Mouse (Mus musculus): ENCODE results near the gene Espn. TPM values are rescaled to one million over a fixed set of nuclear protein-coding genes. Genes with fewer than 3 reads are reported as not detected.
A peak's percentile ranks its signal among the peaks of the same experiment; 100 is the strongest.

The Espn gene
- total RNA-seq, 2 experiments from 2014 or later = 0.32 to 0.41 TPM

GRCm38 (mm10) chr4:152158585-152159284, 6.6 kb upstream of the Espn start, which contains the start of gene Hes2:
TSS of gene Hes2 (plus strand) at chr4:152158867.
- intact Hi-C loops (cut with DNase I) = no loop called here
- DNase-seq (ENCODE audit: extremely low spot score in 1 of 2, low spot score in 2 of 2) = no peak

- intact Hi-C loops (cut with DNase I) = no loop called here
Measured at GRCm38 (mm10) chr4:152157779-152158584, 5.8 kb upstream of the Espn start.

GRCm38 (mm10) chr4:152155019-152155418, 2.8 kb upstream of the Espn start:
- intact Hi-C loops (cut with DNase I) = no loop called here
- DNase-seq (ENCODE audit: extremely low spot score in 1 of 2, low spot score in 2 of 2) = no peak

More at GRCm38 (mm10) chr4:152157779-152158584, 5.8 kb upstream of the Espn start:
- no peak for DNase-seq (ENCODE audit: extremely low spot score in 1 of 2, low spot score in 2 of 2)

GRCm38 (mm10) chr4:152153771-152154177, 1.6 kb upstream of the Espn start:
- intact Hi-C loops (cut with DNase I) = no loop called here
- DNase-seq (ENCODE audit: extremely low spot score in 1 of 2, low spot score in 2 of 2) = peak; percentile 59 to 87

- intact Hi-C loops (cut with DNase I) = no loop called here
- DNase-seq (ENCODE audit: extremely low spot score in 1 of 2, low spot score in 2 of 2) = no peak
Measured at GRCm38 (mm10) chr4:152151451-152151965, 663 bp downstream of the Espn start.

DNA sequence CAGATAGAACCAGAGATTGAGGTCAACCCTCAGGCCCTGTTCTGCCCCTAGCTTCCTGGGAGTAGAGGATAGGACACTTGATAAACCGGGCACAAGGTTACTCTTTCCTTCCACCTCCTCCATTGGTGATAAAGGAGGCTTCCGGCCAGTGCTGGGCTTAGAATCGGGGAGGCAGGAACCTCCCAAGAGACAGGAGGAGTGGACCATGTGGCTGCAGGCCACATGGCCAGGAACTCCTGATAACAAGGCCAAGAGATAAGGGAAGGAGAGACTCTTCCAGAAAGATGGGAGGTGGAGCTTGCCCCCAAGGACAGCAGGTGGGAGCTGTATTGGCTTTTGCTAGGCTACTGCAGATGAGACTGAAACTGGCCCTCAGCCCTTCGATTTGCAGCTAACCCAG, 1.6 kb downstream of the Espn start:
- intact Hi-C loops (cut with DNase I) = no loop called here
- DNase-seq (ENCODE audit: extremely low spot score in 1 of 2, low spot score in 2 of 2) = no peak

- DNase-seq (ENCODE audit: extremely low spot score in 1 of 2, low spot score in 2 of 2) = no peak
- intact Hi-C loops (cut with DNase I) = no loop called here
Measured at GRCm38 (mm10) chr4:152146033-152146827, 5.9 kb downstream of the Espn start.

GRCm38 (mm10) chr4:152145473-152145872, 6.7 kb downstream of the Espn start:
- no peak for DNase-seq (ENCODE audit: extremely low spot score in 1 of 2, low spot score in 2 of 2)
- intact Hi-C loops (cut with DNase I) = no loop called here

DNA sequence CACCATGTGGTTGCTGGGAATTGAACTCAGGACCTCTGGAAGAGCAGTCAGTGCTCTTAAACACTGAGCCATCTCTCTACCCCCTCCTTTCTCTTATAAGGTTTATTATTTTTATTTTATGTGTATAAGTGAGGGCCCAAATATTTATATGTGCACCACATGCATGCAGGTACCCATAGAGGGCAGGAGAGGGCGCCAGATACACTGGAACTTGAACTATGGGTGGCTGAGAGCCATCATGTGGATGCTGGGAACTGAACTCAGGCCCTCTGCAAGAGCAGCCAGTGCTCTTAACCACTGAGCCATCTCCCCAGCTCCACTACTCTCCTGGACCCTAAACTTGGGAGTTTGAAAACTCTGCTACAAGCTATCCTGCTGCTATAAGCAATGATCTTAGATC, 8.5 kb downstream of the Espn start:
- intact Hi-C loops (cut with DNase I) = no loop called here
- no peak for DNase-seq (ENCODE audit: extremely low spot score in 1 of 2, low spot score in 2 of 2)

DNA sequence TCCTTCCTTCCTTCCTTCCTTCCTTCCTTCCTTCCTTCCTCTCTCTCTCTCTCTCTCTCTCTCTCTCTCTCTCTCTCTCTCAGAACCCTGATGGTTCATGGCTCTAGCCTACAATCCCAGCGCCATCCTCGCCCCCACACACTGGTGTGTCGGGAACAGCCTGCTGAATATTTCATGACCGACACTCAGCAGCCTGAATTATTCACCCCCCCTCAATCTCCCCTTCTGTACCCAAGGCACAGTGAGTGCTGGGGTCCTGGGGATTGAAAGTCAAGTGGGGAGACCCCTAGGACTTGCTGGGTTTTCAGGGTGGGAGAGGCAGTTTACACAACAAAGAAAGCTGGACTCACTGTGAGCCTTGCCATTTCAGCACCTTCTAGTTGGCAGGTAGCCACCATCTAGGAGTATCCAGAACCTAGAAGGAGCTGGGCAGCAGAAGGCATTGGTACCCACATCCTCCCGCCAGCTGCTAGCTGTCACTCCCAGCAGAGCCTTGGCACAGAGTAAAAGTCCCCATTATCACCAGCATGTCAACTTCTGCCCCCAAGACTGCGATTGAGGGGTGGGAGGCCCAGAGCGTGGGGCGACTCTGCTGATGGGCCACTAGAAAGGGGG, 10.5 kb downstream of the Espn start:
- DNase-seq (ENCODE audit: extremely low spot score in 1 of 2, low spot score in 2 of 2) = no peak
- intact Hi-C loops (cut with DNase I) = no loop called here

DNA sequence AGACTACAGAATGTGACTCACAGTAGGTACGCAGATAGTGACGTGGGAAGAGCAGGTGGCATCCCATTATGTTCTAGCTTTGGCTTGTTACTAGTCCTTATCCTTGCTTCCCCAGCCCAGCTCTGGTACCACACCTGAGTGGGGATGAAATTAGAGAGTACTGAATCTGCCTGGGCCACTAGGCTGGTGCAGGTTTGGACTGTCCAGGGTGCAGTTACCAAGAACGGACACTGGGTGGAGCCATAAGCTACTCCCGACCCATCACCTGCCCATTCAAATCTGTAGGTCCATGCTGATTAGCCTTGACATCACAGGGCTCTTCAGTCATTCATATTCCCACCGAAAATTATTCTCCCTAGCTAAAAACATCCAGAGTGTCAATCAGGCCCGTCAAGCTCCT, 11.7 kb downstream of the Espn start:
- intact Hi-C loops (cut with DNase I) = no loop called here
- DNase-seq (ENCODE audit: extremely low spot score in 1 of 2, low spot score in 2 of 2) = no peak

DNA sequence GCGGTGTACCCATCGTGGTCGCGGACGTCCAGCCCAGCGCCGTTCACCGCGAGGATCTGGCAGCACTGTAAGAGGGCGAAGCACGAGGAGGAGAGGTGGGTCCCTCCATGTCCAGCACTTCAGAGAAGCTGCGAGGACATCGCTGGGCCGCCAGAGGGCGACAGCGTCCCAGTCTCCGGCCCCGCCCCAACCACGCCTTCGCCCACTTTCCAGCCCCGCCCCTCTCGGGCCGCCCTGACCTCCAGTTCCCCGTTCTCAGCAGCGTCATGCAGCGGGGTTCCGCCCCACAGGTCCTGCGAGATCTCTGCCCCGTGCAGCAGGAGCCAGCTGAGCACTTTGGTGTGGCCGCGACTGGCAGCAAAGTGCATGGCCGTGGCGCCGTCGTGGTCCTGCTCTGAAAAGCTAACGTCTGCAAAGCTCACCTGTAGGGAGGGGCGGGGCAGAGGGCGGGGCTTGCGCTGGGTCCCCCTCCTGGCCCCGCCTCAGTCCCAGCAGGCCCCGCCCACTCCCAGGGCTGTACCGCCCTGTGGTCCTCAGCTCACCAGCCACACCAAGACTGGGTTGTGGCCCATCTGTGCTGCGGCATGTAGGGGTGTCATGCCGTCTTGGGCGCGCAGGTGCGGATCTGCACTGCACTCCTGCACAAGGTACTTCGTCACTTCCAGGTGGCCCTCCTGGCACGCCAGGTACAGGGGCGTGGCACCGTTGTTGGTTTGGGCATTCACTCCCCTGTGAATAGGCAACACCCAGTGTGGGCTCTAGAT, 13.5 kb downstream of the Espn start:
- DNase-seq (ENCODE audit: extremely low spot score in 1 of 2, low spot score in 2 of 2) = peak; percentile 61 to 89

GRCm38 (mm10) chr4:152136876-152137250, 15.3 kb downstream of the Espn start:
- DNase-seq (ENCODE audit: extremely low spot score in 1 of 2, low spot score in 2 of 2) = no peak
- intact Hi-C loops (cut with DNase I) = no loop called here

More for the DNA sequence above, 13.5 kb downstream of the Espn start:
- intact Hi-C loops (cut with DNase I) = no loop called here

DNA sequence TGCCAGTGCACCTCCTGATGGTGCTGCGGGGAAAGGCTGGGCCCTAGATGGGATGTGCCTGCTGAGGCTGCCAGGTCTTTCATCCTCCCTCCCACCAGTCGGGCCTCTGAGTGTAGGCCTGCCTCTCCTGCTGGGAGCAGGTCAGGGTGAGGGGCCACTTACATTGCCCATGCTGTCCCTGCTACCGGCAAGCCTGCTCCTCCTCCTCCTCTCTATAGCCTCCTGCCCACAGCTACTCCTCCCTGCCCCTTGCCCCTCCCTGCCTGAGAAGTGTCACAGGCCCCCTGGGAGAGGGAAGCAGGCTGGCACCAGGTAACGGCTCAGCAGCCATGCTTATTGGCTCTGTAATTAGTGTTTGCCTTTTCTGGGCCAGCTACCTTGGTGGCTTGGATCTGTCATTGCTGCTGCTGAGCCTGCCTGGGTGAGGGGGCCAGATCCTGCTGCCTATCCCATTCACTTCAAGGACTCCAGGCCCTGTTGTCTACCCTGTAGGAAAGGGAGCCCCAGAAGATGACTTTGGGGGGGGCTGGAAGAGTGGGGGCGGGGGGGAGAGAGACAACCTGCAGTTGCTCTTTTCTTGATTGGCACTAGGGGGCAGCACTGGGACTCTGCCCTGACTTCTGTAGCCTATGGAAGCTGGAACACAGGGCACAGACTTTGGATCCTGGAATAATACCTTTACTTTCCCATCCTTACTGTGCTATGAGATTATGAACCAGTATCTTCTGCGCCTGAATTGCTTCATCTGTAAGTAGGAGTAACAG, 15.9 kb downstream of the Espn start:
- no peak for DNase-seq (ENCODE audit: extremely low spot score in 1 of 2, low spot score in 2 of 2)
- intact Hi-C loops (cut with DNase I) = no loop called here

DNA sequence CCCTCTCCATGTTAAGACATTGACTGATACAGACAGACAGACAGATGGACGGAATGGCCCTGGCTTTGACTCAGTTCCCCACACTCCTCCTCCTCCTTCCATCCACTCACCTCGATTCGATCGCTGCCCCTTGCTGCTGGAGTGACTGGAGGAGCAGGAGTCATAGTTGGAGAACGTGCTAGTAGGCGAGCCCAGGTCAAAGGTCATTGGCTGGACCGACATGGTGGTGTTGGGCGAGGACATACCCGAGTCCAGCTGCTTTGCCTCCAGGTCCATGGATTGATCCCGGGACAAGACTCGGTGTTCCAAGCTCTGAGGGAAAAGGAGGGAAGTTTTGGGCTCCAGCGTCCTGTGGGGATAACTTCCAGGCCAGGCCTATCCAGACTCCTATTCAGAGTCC, 16.8 kb downstream of the Espn start:
- DNase-seq (ENCODE audit: extremely low spot score in 1 of 2, low spot score in 2 of 2) = no peak
- intact Hi-C loops (cut with DNase I) = no loop called here

DNA sequence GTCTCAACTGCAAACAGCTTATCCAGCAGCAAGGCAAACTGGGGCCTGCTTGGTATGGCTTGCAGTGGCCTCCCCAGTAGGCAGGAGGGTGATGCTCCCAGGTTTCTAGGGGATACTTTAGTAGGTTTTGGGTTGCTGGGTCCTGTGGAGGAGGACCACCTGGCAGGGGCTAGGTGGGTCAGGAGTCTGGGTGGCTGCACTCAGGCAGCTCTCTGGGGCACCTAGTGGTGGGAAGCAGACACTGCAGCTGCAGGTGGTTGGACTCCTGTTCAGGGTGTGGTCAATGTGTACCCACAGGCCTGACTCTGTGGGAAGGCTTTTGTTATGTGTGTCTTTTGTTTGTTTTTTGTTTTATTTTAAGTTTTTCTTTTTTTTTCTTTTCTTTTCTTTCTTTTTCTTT, 17.7 kb downstream of the Espn start:
- intact Hi-C loops (cut with DNase I) = no loop called here
- DNase-seq (ENCODE audit: extremely low spot score in 1 of 2, low spot score in 2 of 2) = peak in 1 of 2 experiments; percentile 51

DNA sequence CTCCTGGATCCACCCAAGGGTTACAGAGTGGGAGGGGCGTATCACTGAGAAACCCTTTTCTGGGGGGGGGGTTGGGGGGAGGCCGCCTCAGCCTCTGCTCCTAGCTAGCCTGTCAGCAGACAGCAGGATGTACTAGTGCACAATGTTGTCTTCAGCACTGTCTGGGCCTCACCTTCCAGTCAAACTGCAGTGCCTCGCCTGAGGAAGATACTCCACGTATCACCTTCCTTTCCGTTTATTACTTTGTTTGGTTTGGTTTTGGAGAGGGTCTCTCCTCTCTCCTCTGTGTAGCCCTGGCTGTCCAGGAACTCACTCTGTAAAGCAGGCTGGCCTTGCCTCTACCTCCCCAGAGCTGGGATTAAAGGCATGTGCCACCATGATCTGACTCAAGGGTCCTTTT, 19.0 kb downstream of the Espn start:
- DNase-seq (ENCODE audit: extremely low spot score in 1 of 2, low spot score in 2 of 2) = no peak
- intact Hi-C loops (cut with DNase I) = no loop called here

- DNase-seq (ENCODE audit: extremely low spot score in 1 of 2, low spot score in 2 of 2) = no peak
- intact Hi-C loops (cut with DNase I) = no loop called here
Measured at GRCm38 (mm10) chr4:152132772-152133169, 19.4 kb downstream of the Espn start.

All from left cerebral cortex, postnatal 10 days (tissue).